Mouse (Mus musculus): ENCODE measurements at regions not wholly inside any gene's neighbourhood (a gene's known extent, or its start where the extent isn't known, plus 50 kb on each side); places are given as distances from the start of the nearest gene placed in this dataset.

GRCm38 (mm10) chr1:14513662-14514061, 1579.5 kb downstream of the 4930444P10Rik start:
- peak; percentile 71 for DNase-seq (ENCODE audit: low spot score)
- Histone ChIP-seq H3K4me2 (ENCODE audit: low read depth, low read length) (no peak overlapping the region), H3K4me3 (ENCODE audit: low read length) (no peak overlapping the region), H3K27ac (no peak overlapping the region), H3K9me3 (ENCODE audit: low read length) (no peaks in the 10 kb centered on the region), H3K36me3 (ENCODE audit: insufficient read depth, low read length) (no peaks in the 10 kb centered on the region), H3K27me3 (ENCODE audit: insufficient read depth, low read length) (0 out of 2 replicates have a peak, but pooled peaks cover under 1% of the 10 kb centered on the region), H3K9ac (replicated peaks; ENCODE audit: low read length) (no peak overlapping the region), H3K4me1 (ENCODE audit: insufficient read depth, low read length) (no peaks in the 10 kb centered on the region)
- TF ChIP-seq CTCF (IDR thresholded peaks at IDR 0.05; ENCODE audit: low read depth): no peak
- no peak for ATAC-seq

GRCm38 (mm10) chr1:14512481-14513285, 1580.4 kb downstream of the 4930444P10Rik start:
- no peak for ATAC-seq
- WGBS: 63% methylated on average over 9 of the region's 9 CpGs
- H3K4me1 ChIP-seq (ENCODE audit: insufficient read depth, low read length): no peaks in the 10 kb centered on the region
- TF ChIP-seq CTCF (IDR thresholded peaks at IDR 0.05; ENCODE audit: low read depth): no peak
- H3K4me3 ChIP-seq (ENCODE audit: low read length): no peak overlapping the region
- no peak overlapping the region for H3K4me2 ChIP-seq (ENCODE audit: low read depth, low read length)
- peaks cover 9% of the 10 kb centered on the region; the same call in 1 of the 2 replicates for H3K27me3 ChIP-seq (ENCODE audit: insufficient read depth, low read length)
- no peaks in the 10 kb centered on the region for H3K9me3 ChIP-seq (ENCODE audit: low read length)
- no peak for DNase-seq (ENCODE audit: low spot score)
- no peak overlapping the region for H3K27ac ChIP-seq
- H3K36me3 ChIP-seq (ENCODE audit: insufficient read depth, low read length): no peaks in the 10 kb centered on the region
- H3K9ac ChIP-seq (replicated peaks; ENCODE audit: low read length): no peak overlapping the region

- H3K4me1 ChIP-seq (ENCODE audit: insufficient read depth, low read length): 0 out of 2 replicates have a peak, but pooled peaks cover 9% of the 10 kb centered on the region
- H3K36me3 ChIP-seq (ENCODE audit: insufficient read depth, low read length): no peaks in the 10 kb centered on the region
- H3K4me2 ChIP-seq (ENCODE audit: low read depth, low read length): peak overlapping the region; percentile 61
- H3K27me3 ChIP-seq (ENCODE audit: insufficient read depth, low read length): peaks cover 32% of the 10 kb centered on the region
- ATAC-seq (peak; percentile 24; the same call in 1 of the 2 replicates), DNase-seq (ENCODE audit: low spot score) (no peak)
- no peak overlapping the region for H3K9ac ChIP-seq (replicated peaks; ENCODE audit: low read length)
- WGBS: 7% methylated on average over 33 of the region's 36 CpGs
- H3K4me3 ChIP-seq (ENCODE audit: low read length): peak overlapping the region; percentile 38
- TF ChIP-seq CTCF (IDR thresholded peaks at IDR 0.05; ENCODE audit: low read depth): no peak
- no peaks in the 10 kb centered on the region for H3K9me3 ChIP-seq (ENCODE audit: low read length)
- no peak overlapping the region for H3K27ac ChIP-seq
Observed at GRCm38 (mm10) chr1:14506831-14507690, 1586.1 kb downstream of the 4930444P10Rik start.

DNA sequence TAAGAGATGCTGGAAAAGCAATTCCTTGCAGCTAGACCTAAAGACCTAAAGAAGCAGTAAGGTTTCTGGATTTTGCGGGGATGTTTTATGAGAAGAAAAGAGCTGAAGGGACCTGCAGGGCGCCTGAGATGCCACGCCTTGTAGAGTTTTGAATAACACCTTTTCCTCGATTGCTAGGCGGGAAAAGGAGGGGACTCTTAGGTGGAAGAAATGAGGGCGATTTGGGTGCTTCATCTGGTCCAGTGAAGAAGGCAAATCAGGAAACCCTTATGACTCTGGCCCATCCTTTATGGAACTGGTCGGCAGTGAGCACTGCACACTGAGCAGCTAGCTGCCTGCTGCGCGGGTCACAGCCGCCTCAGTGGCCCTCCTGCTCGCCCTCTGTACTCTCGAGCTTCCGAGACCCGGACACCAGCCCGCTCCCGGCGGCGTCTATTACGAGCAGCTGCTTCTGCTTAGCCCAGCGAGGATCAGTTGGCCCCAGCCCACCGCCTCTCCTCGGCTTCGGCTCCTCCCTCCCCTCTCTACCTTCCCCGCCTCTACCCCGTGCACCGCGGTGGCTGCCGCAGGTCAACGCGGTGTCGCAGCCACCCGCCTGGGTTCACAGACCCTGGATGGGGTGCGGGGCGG, 1586.8 kb downstream of the 4930444P10Rik start:
- no peaks in the 10 kb centered on the region for H3K9me3 ChIP-seq (ENCODE audit: low read length)
- DNase-seq (ENCODE audit: low spot score): peak; percentile 58
- peak; percentile 78 for ATAC-seq
- H3K9ac ChIP-seq (replicated peaks; ENCODE audit: low read length): no peak overlapping the region
- H3K36me3 ChIP-seq (ENCODE audit: insufficient read depth, low read length): no peaks in the 10 kb centered on the region
- H3K4me1 ChIP-seq (ENCODE audit: insufficient read depth, low read length): 0 out of 2 replicates have a peak, but pooled peaks cover 9% of the 10 kb centered on the region
- peaks cover 32% of the 10 kb centered on the region for H3K27me3 ChIP-seq (ENCODE audit: insufficient read depth, low read length)
- H3K27ac ChIP-seq: no peak overlapping the region
- H3K4me3 ChIP-seq (ENCODE audit: low read length): peak overlapping the region; percentile 38
- TF ChIP-seq CTCF (IDR thresholded peaks at IDR 0.05; ENCODE audit: low read depth): no peak
- 2% methylated on average over 33 of the region's 34 CpGs for WGBS
- peak overlapping the region; percentile 61 for H3K4me2 ChIP-seq (ENCODE audit: low read depth, low read length)

GRCm38 (mm10) chr1:14505741-14506140, 1587.4 kb downstream of the 4930444P10Rik start:
- DNase-seq (ENCODE audit: low spot score) (no peak), ATAC-seq (no peak)
- no peak overlapping the region; the same call in 1 of the 2 replicates for H3K4me2 ChIP-seq (ENCODE audit: low read depth, low read length)
- TF ChIP-seq CTCF (IDR thresholded peaks at IDR 0.05; ENCODE audit: low read depth): no peak
- no peak overlapping the region for H3K9ac ChIP-seq (replicated peaks; ENCODE audit: low read length)
- WGBS: 10% methylated on average over 6 of the region's 6 CpGs
- 0 out of 2 replicates have a peak, but pooled peaks cover 9% of the 10 kb centered on the region for H3K4me1 ChIP-seq (ENCODE audit: insufficient read depth, low read length)
- H3K27me3 ChIP-seq (ENCODE audit: insufficient read depth, low read length): peaks cover 32% of the 10 kb centered on the region
- H3K36me3 ChIP-seq (ENCODE audit: insufficient read depth, low read length): no peaks in the 10 kb centered on the region
- H3K4me3 ChIP-seq (ENCODE audit: low read length): no peak overlapping the region; the same call in 1 of the 2 replicates
- H3K9me3 ChIP-seq (ENCODE audit: low read length): no peaks in the 10 kb centered on the region
- H3K27ac ChIP-seq: no peak overlapping the region

GRCm38 (mm10) chr1:14504767-14505343, 1588.3 kb downstream of the 4930444P10Rik start:
- 0 out of 2 replicates have a peak, but pooled peaks cover 9% of the 10 kb centered on the region for H3K4me1 ChIP-seq (ENCODE audit: insufficient read depth, low read length)
- no peaks in the 10 kb centered on the region for H3K9me3 ChIP-seq (ENCODE audit: low read length)
- DNase-seq (ENCODE audit: low spot score) (peak; percentile 23), ATAC-seq (no peak)
- 3% methylated on average over 12 of the region's 12 CpGs for WGBS
- H3K27ac ChIP-seq: no peak overlapping the region
- no peak overlapping the region for H3K9ac ChIP-seq (replicated peaks; ENCODE audit: low read length)
- peak overlapping the region; percentile 39; the same call in 1 of the 2 replicates for H3K4me2 ChIP-seq (ENCODE audit: low read depth, low read length)
- no peak for TF ChIP-seq CTCF (IDR thresholded peaks at IDR 0.05; ENCODE audit: low read depth)
- H3K36me3 ChIP-seq (ENCODE audit: insufficient read depth, low read length): no peaks in the 10 kb centered on the region
- peak overlapping the region; percentile 13; the same call in 1 of the 2 replicates for H3K4me3 ChIP-seq (ENCODE audit: low read length)
- peaks cover 32% of the 10 kb centered on the region for H3K27me3 ChIP-seq (ENCODE audit: insufficient read depth, low read length)
